Mouse (Mus musculus) limb, embryonic 15.5 days (tissue): ENCODE measurements around the gene Rock2. TPM values are rescaled to one million over a fixed set of nuclear protein-coding genes. Genes with fewer than 3 reads are reported as not detected.
"Not testable (repeated sequence)": the region's sequence is repeated elsewhere in the genome, so short reads cannot be mapped to it uniquely, and the experiment has no call there.

Source experiments
- ATAC-seq: fragments of 200-750 bp; cut with Nextera tagmentation; 2 replicates; pipeline ENCODE4 v1.8.0; 2017; ENCODE audit warnings: low read depth, moderate TSS enrichment; ENCODE audit not compliant: insufficient number of reproducible peaks, low FRiP score, low TSS enrichment
- H3K27ac ChIP-seq: fragments of 300-500 bp; sonication (generic); 2 replicates; pipeline ENCODE4 v1.5.1; 2015; ENCODE audit warnings: moderate library complexity, mild to moderate bottlenecking, inconsistent platforms
- H3K27me3 ChIP-seq: fragments of 300-500 bp; sonication (generic); 2 replicates; pipeline ENCODE4 v1.6.1; 2015; ENCODE audit warnings: inconsistent platforms
- H3K36me3 ChIP-seq: fragments of 300-500 bp; sonication (generic); 2 replicates; pipeline ENCODE4 v1.6.1; 2015; ENCODE audit warnings: inconsistent platforms
- H3K4me1 ChIP-seq: fragments of 300-500 bp; sonication (generic); 2 replicates; pipeline ENCODE4 v1.6.1; 2015; ENCODE audit warnings: inconsistent platforms
- H3K4me2 ChIP-seq: fragments of 300-500 bp; sonication (generic); 2 replicates; pipeline ENCODE4 v1.6.1; 2015; ENCODE audit warnings: mild to moderate bottlenecking, inconsistent platforms
- H3K4me3 ChIP-seq: fragments of 300-500 bp; sonication (generic); 2 replicates; pipeline ENCODE4 v1.5.1; 2015; ENCODE audit warnings: mild to moderate bottlenecking, inconsistent platforms
- H3K9ac ChIP-seq: fragments of 300-500 bp; sonication (generic); 2 replicates; pipeline ENCODE4 v1.6.1; 2015; ENCODE audit warnings: inconsistent platforms
- H3K9me3 ChIP-seq: fragments of 300-500 bp; sonication (generic); 2 replicates; pipeline ENCODE4 v1.6.1; 2016; ENCODE audit warnings: inconsistent platforms
- WGBS: fragments of 180-500 bp; shearing (Covaris S2); methylation state at CpG from one replicate; pipeline ENCODE4 v1.1.7; 2015; 5-methylcytosine and 5-hydroxymethylcytosine counted together
- polyA plus RNA-seq: library from polyadenylated mRNA; unstranded; fragments of >200 nt; fragmentation: Nextera tagmentation; extraction: Ambion mirVana; gene quantifications from 2 replicates; pipeline ENCODE4 v1.2.1, GENCODE M21; 2015

The Rock2 gene
- polyA plus RNA-seq, 1 experiment from 2014 or later: 15.6 TPM

DNA sequence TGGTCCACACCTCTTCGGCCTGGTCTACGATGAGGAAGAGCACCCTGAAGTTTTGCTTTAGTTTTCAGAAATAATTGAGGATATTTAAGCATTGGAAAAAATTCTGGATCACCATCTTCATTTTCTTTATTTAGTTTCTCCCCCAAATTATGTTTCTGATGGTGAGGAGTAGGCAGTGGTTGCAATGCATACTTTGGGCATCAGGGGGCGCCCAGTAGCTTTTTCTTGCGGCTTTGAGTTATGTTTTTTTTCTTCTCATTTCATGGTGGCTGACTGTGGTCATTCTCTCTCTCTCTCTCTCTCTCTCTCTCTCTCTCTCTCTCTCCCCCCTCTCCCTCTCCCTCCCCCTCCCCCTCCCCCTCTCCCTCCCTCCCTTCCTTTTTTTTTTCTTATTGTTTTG lies 123.8 kb downstream of the Rock2 start:
- Histone ChIP-seq H3K9ac (no peak overlapping the region), H3K27ac (no peak overlapping the region), H3K36me3 (no peaks in the 10 kb centered on the region), H3K27me3 (no peaks in the 10 kb centered on the region), H3K4me2 (no peak overlapping the region), H3K4me1 (peaks cover 2% of the 10 kb centered on the region; the same call in 1 of the 2 replicates), H3K9me3 (no peaks in the 10 kb centered on the region), H3K4me3 (no peak overlapping the region)
- WGBS: 39% methylated on average over 4 of the region's 4 CpGs
- ATAC-seq: no peak

- H3K27ac ChIP-seq, ATAC-seq, H3K9ac ChIP-seq, H3K9me3 ChIP-seq, H3K4me3 ChIP-seq, H3K4me2 ChIP-seq, H3K4me1 ChIP-seq, H3K36me3 ChIP-seq, H3K27me3 ChIP-seq: not testable (repeated sequence)
- 82% methylated on average over 4 of the region's 4 CpGs for WGBS
These were observed 126.4 kb downstream of the Rock2 start for GRCm38 (mm10) chr12:17021125-17021524.

- Histone ChIP-seq H3K27ac (no peak overlapping the region), H3K27me3 (no peaks in the 10 kb centered on the region), H3K4me1 (peaks cover 2% of the 10 kb centered on the region; the same call in 1 of the 2 replicates), H3K4me2 (no peak overlapping the region), H3K9ac (no peak overlapping the region), H3K36me3 (no peaks in the 10 kb centered on the region), H3K9me3 (no peaks in the 10 kb centered on the region), H3K4me3 (no peak overlapping the region)
- no peak for ATAC-seq
- WGBS: 86% methylated on average over 4 of the region's 4 CpGs
These were observed 127.5 kb downstream of the Rock2 start for GRCm38 (mm10) chr12:17022145-17022544.

DNA sequence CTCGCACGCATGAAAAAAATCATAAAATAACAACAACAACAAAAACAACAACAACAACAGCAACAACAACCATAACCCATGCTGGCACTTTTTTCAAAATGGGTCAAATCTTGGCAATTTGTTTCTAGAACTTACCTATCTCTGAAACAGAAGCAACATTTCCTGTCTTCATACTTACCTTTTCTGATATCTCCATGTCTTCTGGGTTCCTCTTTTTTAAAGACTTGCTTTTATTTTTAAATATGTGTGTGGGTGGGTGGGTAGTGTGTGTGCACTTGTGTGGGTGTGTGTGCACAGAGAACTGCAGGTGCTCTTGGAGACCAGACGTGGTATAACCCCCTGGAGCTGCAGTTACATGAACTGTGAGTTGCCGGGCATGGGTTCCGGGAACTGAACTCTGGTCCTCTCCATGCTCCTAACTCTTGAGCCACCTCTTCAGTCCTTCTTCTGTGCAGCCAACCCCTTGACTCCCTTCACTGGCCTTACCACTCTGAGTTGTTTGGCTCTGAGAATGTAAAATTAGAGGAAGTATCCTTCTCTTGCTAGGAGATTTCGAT lies 129.9 kb downstream of the Rock2 start:
- 84% methylated on average over 6 of the region's 6 CpGs for WGBS
- Histone ChIP-seq H3K36me3 (no peaks in the 10 kb centered on the region), H3K27ac (no peak overlapping the region), H3K9me3 (no peaks in the 10 kb centered on the region), H3K4me2 (no peak overlapping the region), H3K4me1 (peaks cover 2% of the 10 kb centered on the region; the same call in 1 of the 2 replicates), H3K27me3 (no peaks in the 10 kb centered on the region), H3K4me3 (no peak overlapping the region), H3K9ac (no peak overlapping the region)
- no peak for ATAC-seq

GRCm38 (mm10) chr12:17032694-17033463 lies 138.2 kb downstream of the Rock2 start:
- Histone ChIP-seq H3K9ac (no peak overlapping the region), H3K4me2 (no peak overlapping the region), H3K4me3 (no peak overlapping the region), H3K27ac (no peak overlapping the region), H3K27me3 (peaks cover 9% of the 10 kb centered on the region; the same call in 1 of the 2 replicates), H3K4me1 (peaks cover 7% of the 10 kb centered on the region; the same call in 1 of the 2 replicates), H3K36me3 (no peaks in the 10 kb centered on the region), H3K9me3 (no peaks in the 10 kb centered on the region)
- 42% methylated on average over 13 of the region's 13 CpGs for WGBS
- ATAC-seq: no peak

GRCm38 (mm10) chr12:17033464-17033841 lies 138.8 kb downstream of the Rock2 start:
- Histone ChIP-seq H3K9me3 (no peaks in the 10 kb centered on the region), H3K4me2 (no peak overlapping the region), H3K36me3 (no peaks in the 10 kb centered on the region), H3K4me1 (peaks cover 7% of the 10 kb centered on the region; the same call in 1 of the 2 replicates), H3K4me3 (no peak overlapping the region), H3K27ac (no peak overlapping the region), H3K27me3 (peaks cover 9% of the 10 kb centered on the region; the same call in 1 of the 2 replicates), H3K9ac (no peak overlapping the region)
- 68% methylated on average over 9 of the region's 9 CpGs for WGBS
- no peak for ATAC-seq

DNA sequence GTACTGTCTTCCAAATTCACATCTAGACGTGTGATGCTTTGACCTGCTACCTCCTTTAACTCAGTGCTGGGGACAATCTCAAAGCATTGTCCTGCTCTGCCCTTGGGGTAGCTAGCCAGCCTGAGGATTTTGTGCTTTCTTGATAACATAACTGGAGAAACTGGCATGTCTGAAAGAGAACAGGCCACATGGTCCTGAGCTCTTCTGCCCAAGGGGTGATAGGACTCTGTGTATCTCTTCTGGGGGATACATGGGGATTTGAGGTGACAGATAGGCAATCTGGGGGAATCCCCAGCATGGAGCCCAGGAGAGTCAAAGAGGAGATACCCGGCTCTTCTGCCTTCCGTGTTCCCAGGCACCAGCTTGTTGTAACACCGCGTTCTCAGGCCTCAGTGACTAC lies 140.0 kb downstream of the Rock2 start:
- Histone ChIP-seq H3K4me1 (peaks cover 7% of the 10 kb centered on the region; the same call in 1 of the 2 replicates), H3K27me3 (peaks cover 9% of the 10 kb centered on the region; the same call in 1 of the 2 replicates), H3K4me2 (no peak overlapping the region), H3K4me3 (no peak overlapping the region), H3K9ac (no peak overlapping the region), H3K36me3 (no peaks in the 10 kb centered on the region), H3K27ac (no peak overlapping the region), H3K9me3 (no peaks in the 10 kb centered on the region)
- no peak for ATAC-seq
- 78% methylated on average over 5 of the region's 5 CpGs for WGBS

DNA sequence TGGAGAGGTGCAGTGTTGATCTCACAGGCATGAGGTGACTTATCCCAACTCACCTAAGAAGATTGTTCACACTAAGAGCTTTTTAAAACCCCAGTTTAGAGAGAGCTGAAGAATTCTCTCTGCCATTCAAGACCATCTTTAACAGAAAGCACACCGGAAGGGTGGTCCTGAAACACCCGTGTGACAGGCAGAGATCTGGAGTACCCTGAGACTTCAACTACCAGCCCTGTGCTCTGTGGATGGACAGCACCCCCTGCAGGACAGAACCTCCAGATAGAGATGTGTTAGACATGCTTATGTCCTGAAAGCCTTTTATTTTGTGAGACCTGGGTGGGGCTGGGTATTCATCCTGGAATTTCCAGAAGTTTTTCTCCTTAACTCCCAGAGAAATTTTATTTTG lies 140.4 kb downstream of the Rock2 start:
- H3K36me3 ChIP-seq: no peaks in the 10 kb centered on the region
- no peak overlapping the region for H3K4me3 ChIP-seq
- H3K9me3 ChIP-seq: no peaks in the 10 kb centered on the region
- no peak overlapping the region for H3K9ac ChIP-seq
- WGBS: 59% methylated on average over 2 of the region's 2 CpGs
- H3K4me2 ChIP-seq: no peak overlapping the region
- no peak for ATAC-seq
- H3K27ac ChIP-seq: no peak overlapping the region
- peaks cover 9% of the 10 kb centered on the region; the same call in 1 of the 2 replicates for H3K27me3 ChIP-seq
- peaks cover 7% of the 10 kb centered on the region; the same call in 1 of the 2 replicates for H3K4me1 ChIP-seq

GRCm38 (mm10) chr12:17036532-17036931 lies 141.8 kb downstream of the Rock2 start:
- Histone ChIP-seq H3K4me2 (no peak overlapping the region), H3K27ac (no peak overlapping the region), H3K27me3 (peaks cover 9% of the 10 kb centered on the region; the same call in 1 of the 2 replicates), H3K4me1 (peaks cover 7% of the 10 kb centered on the region; the same call in 1 of the 2 replicates), H3K9me3 (no peaks in the 10 kb centered on the region), H3K4me3 (no peak overlapping the region), H3K9ac (no peak overlapping the region), H3K36me3 (no peaks in the 10 kb centered on the region)
- WGBS: 42% methylated on average over 9 of the region's 9 CpGs
- ATAC-seq: no peak

DNA sequence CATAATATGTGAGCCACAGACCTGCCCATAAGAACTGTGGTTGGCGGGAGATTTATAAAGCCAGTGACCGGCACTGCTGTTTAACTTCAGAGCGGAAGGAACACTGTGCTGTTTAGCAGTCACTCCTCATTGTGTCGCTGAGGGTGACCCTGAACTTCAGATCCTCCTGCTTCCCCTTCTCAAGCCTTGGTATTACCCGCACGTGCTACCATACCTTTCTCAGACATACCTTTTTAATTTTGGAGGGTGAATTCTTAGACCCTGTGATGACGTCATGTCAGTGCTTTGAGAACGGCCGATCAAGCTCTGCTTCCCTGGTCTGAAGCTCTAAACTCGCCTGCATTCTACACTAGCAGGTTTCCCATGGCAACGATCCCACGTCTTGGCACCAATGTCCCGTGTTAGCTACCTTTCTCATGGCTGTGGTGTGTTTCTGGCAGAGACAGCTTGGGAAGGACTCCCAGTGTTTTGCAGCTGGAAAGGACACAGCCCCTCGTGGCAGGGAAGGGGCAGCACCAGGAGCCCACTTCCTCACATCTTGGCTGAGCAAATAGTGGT lies 142.4 kb downstream of the Rock2 start:
- ATAC-seq: no peak
- H3K36me3 ChIP-seq: no peaks in the 10 kb centered on the region
- no peaks in the 10 kb centered on the region for H3K9me3 ChIP-seq
- no peak overlapping the region for H3K4me3 ChIP-seq
- H3K27ac ChIP-seq: no peak overlapping the region
- peaks cover 7% of the 10 kb centered on the region; the same call in 1 of the 2 replicates for H3K4me1 ChIP-seq
- H3K9ac ChIP-seq: no peak overlapping the region
- no peak overlapping the region for H3K4me2 ChIP-seq
- 35% methylated on average over 14 of the region's 14 CpGs for WGBS
- peaks cover 7% of the 10 kb centered on the region; the same call in 1 of the 2 replicates for H3K27me3 ChIP-seq
